Mouse (Mus musculus) forebrain, embryonic 15.5 days (tissue): ENCODE results near the gene Hmgcs2. TPM values are rescaled to one million over a fixed set of nuclear protein-coding genes. Genes with fewer than 3 reads are reported as not detected.
A peak's percentile ranks its signal among the peaks of the same experiment; 100 is the strongest.

Source experiments
- ATAC-seq: fragments of 200-750 bp; cut with Nextera tagmentation; replicated peaks from 2 replicates; pipeline ENCODE4 v1.8.0; 2017; ENCODE audit warnings: mild to moderate bottlenecking, moderate TSS enrichment, moderate library complexity
- H3K27ac ChIP-seq: fragments of 300-500 bp; sonication (generic); replicated peaks from 2 replicates; pipeline ENCODE4 v1.5.1; 2015; ENCODE audit warnings: mild to moderate bottlenecking, inconsistent platforms
- H3K27me3 ChIP-seq: fragments of 300-500 bp; sonication (generic); 2 replicates; pipeline ENCODE4 v1.6.1; 2015; ENCODE audit warnings: inconsistent platforms
- H3K36me3 ChIP-seq: fragments of 300-500 bp; sonication (generic); 2 replicates; pipeline ENCODE4 v1.6.1; 2015; ENCODE audit warnings: mild to moderate bottlenecking, inconsistent platforms
- H3K4me1 ChIP-seq: fragments of 300-500 bp; sonication (generic); 2 replicates; pipeline ENCODE4 v1.6.1; 2015; ENCODE audit warnings: inconsistent platforms
- H3K4me2 ChIP-seq: fragments of 300-500 bp; sonication (generic); replicated peaks from 2 replicates; pipeline ENCODE4 v1.6.1; 2015; ENCODE audit warnings: mild to moderate bottlenecking, inconsistent platforms
- H3K4me3 ChIP-seq: fragments of 300-500 bp; sonication (generic); 2 replicates; pipeline ENCODE4 v1.5.1; 2015; ENCODE audit warnings: mild to moderate bottlenecking, inconsistent platforms
- H3K9ac ChIP-seq: fragments of 300-500 bp; sonication (generic); replicated peaks from 2 replicates; pipeline ENCODE4 v1.6.1; 2015; ENCODE audit warnings: mild to moderate bottlenecking, inconsistent platforms
- H3K9me3 ChIP-seq: fragments of 300-500 bp; sonication (generic); 2 replicates; pipeline ENCODE4 v1.6.1; 2016; ENCODE audit warnings: inconsistent platforms
- WGBS: fragments of 180-500 bp; shearing (Covaris S2); methylation state at CpG from one replicate; pipeline ENCODE4 v1.1.7; 2015; ENCODE audit warnings: mixed read lengths; 5-methylcytosine and 5-hydroxymethylcytosine counted together
- polyA plus RNA-seq: library from polyadenylated mRNA; unstranded; fragments of >200 nt; fragmentation: Nextera tagmentation; extraction: Ambion mirVana; gene quantifications from 2 replicates; pipeline ENCODE4 v1.2.1, GENCODE M21; 2015

Hmgcs2 gene
- polyA plus RNA-seq, 1 experiment from 2014 or later = 8.2 TPM

- Histone ChIP-seq H3K36me3 (no peaks in the 10 kb centered on the region), H3K9ac (no peak overlapping the region), H3K4me2 (no peak overlapping the region), H3K4me3 (no peak overlapping the region), H3K27me3 (no peaks in the 10 kb centered on the region), H3K9me3 (no peaks in the 10 kb centered on the region), H3K4me1 (no peaks in the 10 kb centered on the region), H3K27ac (no peak overlapping the region)
- no peak for ATAC-seq
- WGBS = 91% methylated on average over 5 of the region's 5 CpGs
Observed at GRCm38 (mm10) chr3:98283205-98283604, 3.0 kb downstream of the Hmgcs2 start.

- no peak for ATAC-seq
- Histone ChIP-seq H3K4me1 (no peaks in the 10 kb centered on the region), H3K4me3 (no peak overlapping the region), H3K36me3 (no peaks in the 10 kb centered on the region), H3K27ac (no peak overlapping the region), H3K9ac (no peak overlapping the region), H3K4me2 (no peak overlapping the region), H3K9me3 (no peaks in the 10 kb centered on the region), H3K27me3 (no peaks in the 10 kb centered on the region)
- WGBS = 88% methylated on average over 9 of the region's 9 CpGs
Observed at GRCm38 (mm10) chr3:98291044-98291443, 10.8 kb downstream of the Hmgcs2 start.

- 68% methylated on average over 10 of the region's 10 CpGs for WGBS
Observed at GRCm38 (mm10) chr3:98295965-98296364, 15.7 kb downstream of the Hmgcs2 start.

GRCm38 (mm10) chr3:98299391-98300100 lies 19.3 kb downstream of the Hmgcs2 start:
- H3K27me3 ChIP-seq = no peaks in the 10 kb centered on the region
- WGBS = 98% methylated on average over 1 of the region's 1 CpGs
- H3K4me3 ChIP-seq = no peak overlapping the region
- no peak overlapping the region for H3K27ac ChIP-seq
- H3K9ac ChIP-seq = no peak overlapping the region
- H3K9me3 ChIP-seq = no peaks in the 10 kb centered on the region
- H3K4me1 ChIP-seq = no peaks in the 10 kb centered on the region
- no peak overlapping the region for H3K4me2 ChIP-seq
- ATAC-seq = no peak
- H3K36me3 ChIP-seq = no peaks in the 10 kb centered on the region

More at GRCm38 (mm10) chr3:98295965-98296364, 15.7 kb downstream of the Hmgcs2 start:
- H3K9ac ChIP-seq = no peak overlapping the region
- H3K4me2 ChIP-seq = no peak overlapping the region
- no peak for ATAC-seq
- no peaks in the 10 kb centered on the region for H3K36me3 ChIP-seq
- H3K4me1 ChIP-seq = no peaks in the 10 kb centered on the region
- H3K27ac ChIP-seq = no peak overlapping the region
- no peaks in the 10 kb centered on the region for H3K27me3 ChIP-seq
- H3K4me3 ChIP-seq = no peak overlapping the region
- H3K9me3 ChIP-seq = no peaks in the 10 kb centered on the region

GRCm38 (mm10) chr3:98300266-98300665 lies 20.0 kb downstream of the Hmgcs2 start:
- 88% methylated on average over 4 of the region's 4 CpGs for WGBS
- Histone ChIP-seq H3K4me3 (no peak overlapping the region), H3K4me1 (no peaks in the 10 kb centered on the region), H3K36me3 (no peaks in the 10 kb centered on the region), H3K9ac (no peak overlapping the region), H3K27me3 (no peaks in the 10 kb centered on the region), H3K4me2 (no peak overlapping the region), H3K9me3 (no peaks in the 10 kb centered on the region), H3K27ac (no peak overlapping the region)
- no peak for ATAC-seq

- Histone ChIP-seq H3K9me3 (no peaks in the 10 kb centered on the region), H3K4me3 (no peak overlapping the region), H3K9ac (no peak overlapping the region), H3K4me2 (no peak overlapping the region), H3K36me3 (no peaks in the 10 kb centered on the region), H3K27ac (no peak overlapping the region), H3K27me3 (no peaks in the 10 kb centered on the region), H3K4me1 (no peaks in the 10 kb centered on the region)
- 95% methylated on average over 3 of the region's 3 CpGs for WGBS
- no peak for ATAC-seq
Observed at GRCm38 (mm10) chr3:98301761-98302160, 21.5 kb downstream of the Hmgcs2 start.

GRCm38 (mm10) chr3:98308606-98309005 lies 28.4 kb downstream of the Hmgcs2 start:
- Histone ChIP-seq H3K9me3 (no peaks in the 10 kb centered on the region), H3K27me3 (no peaks in the 10 kb centered on the region), H3K4me2 (no peak overlapping the region), H3K4me3 (no peak overlapping the region), H3K4me1 (no peaks in the 10 kb centered on the region), H3K27ac (no peak overlapping the region), H3K9ac (no peak overlapping the region), H3K36me3 (no peaks in the 10 kb centered on the region)
- no peak for ATAC-seq
- 72% methylated on average over 6 of the region's 6 CpGs for WGBS

GRCm38 (mm10) chr3:98310456-98310855 lies 30.2 kb downstream of the Hmgcs2 start:
- no peaks in the 10 kb centered on the region for H3K27me3 ChIP-seq
- no peaks in the 10 kb centered on the region for H3K4me1 ChIP-seq
- no peak overlapping the region for H3K9ac ChIP-seq
- no peak overlapping the region for H3K4me2 ChIP-seq
- H3K4me3 ChIP-seq = no peak overlapping the region
- WGBS = 85% methylated on average over 1 of the region's 1 CpGs
- no peaks in the 10 kb centered on the region for H3K9me3 ChIP-seq
- no peak overlapping the region for H3K27ac ChIP-seq
- no peak for ATAC-seq
- no peaks in the 10 kb centered on the region for H3K36me3 ChIP-seq

- ATAC-seq = peak; percentile 64
Observed at GRCm38 (mm10) chr3:98312867-98313266, 32.6 kb downstream of the Hmgcs2 start.

GRCm38 (mm10) chr3:98313294-98314155 lies 33.3 kb downstream of the Hmgcs2 start:
- no peaks in the 10 kb centered on the region for H3K27me3 ChIP-seq
- peak; percentile 12; the same call in 1 of the 2 replicates for ATAC-seq
- no peaks in the 10 kb centered on the region for H3K36me3 ChIP-seq
- H3K4me3 ChIP-seq = no peak overlapping the region
- H3K4me2 ChIP-seq = no peak overlapping the region
- peaks cover 12% of the 10 kb centered on the region for H3K4me1 ChIP-seq
- WGBS = 76% methylated on average over 9 of the region's 9 CpGs
- H3K9ac ChIP-seq = no peak overlapping the region
- H3K27ac ChIP-seq = no peak overlapping the region
- H3K9me3 ChIP-seq = no peaks in the 10 kb centered on the region

More at GRCm38 (mm10) chr3:98312867-98313266, 32.6 kb downstream of the Hmgcs2 start:
- peaks cover 12% of the 10 kb centered on the region for H3K4me1 ChIP-seq
- H3K4me3 ChIP-seq = no peak overlapping the region
- no peaks in the 10 kb centered on the region for H3K27me3 ChIP-seq
- WGBS = 26% methylated on average over 7 of the region's 7 CpGs
- no peak overlapping the region for H3K9ac ChIP-seq
- no peaks in the 10 kb centered on the region for H3K36me3 ChIP-seq
- H3K27ac ChIP-seq = no peak overlapping the region
- H3K4me2 ChIP-seq = no peak overlapping the region
- no peaks in the 10 kb centered on the region for H3K9me3 ChIP-seq

GRCm38 (mm10) chr3:98315181-98315580 lies 34.9 kb downstream of the Hmgcs2 start:
- H3K27me3 ChIP-seq = no peaks in the 10 kb centered on the region
- no peak overlapping the region for H3K4me2 ChIP-seq
- no peaks in the 10 kb centered on the region for H3K9me3 ChIP-seq
- no peak overlapping the region for H3K9ac ChIP-seq
- no peak overlapping the region for H3K4me3 ChIP-seq
- H3K4me1 ChIP-seq = peaks cover 14% of the 10 kb centered on the region
- no peaks in the 10 kb centered on the region for H3K36me3 ChIP-seq
- no peak for ATAC-seq
- WGBS = 82% methylated on average over 2 of the region's 2 CpGs
- H3K27ac ChIP-seq = no peak overlapping the region

GRCm38 (mm10) chr3:98317143-98317542 lies 36.9 kb downstream of the Hmgcs2 start:
- 24% methylated on average over 3 of the region's 3 CpGs for WGBS
- H3K36me3 ChIP-seq = no peaks in the 10 kb centered on the region
- H3K27me3 ChIP-seq = no peaks in the 10 kb centered on the region
- no peaks in the 10 kb centered on the region for H3K9me3 ChIP-seq
- ATAC-seq = no peak
- H3K4me1 ChIP-seq = peaks cover 14% of the 10 kb centered on the region
- H3K4me2 ChIP-seq = no peak overlapping the region
- no peak overlapping the region for H3K27ac ChIP-seq
- H3K9ac ChIP-seq = no peak overlapping the region
- no peak overlapping the region for H3K4me3 ChIP-seq
